Mouse (Mus musculus): ENCODE measurements at regions not wholly inside any gene's neighbourhood (a gene's known extent, or its start where the extent isn't known, plus 50 kb on each side); places are given as distances from the start of the nearest gene placed in this dataset.

- TF ChIP-seq CTCF (IDR thresholded peaks at IDR 0.05; ENCODE audit: extremely low read depth, insufficient read length, insufficient replicate concordance, low read depth, low read length) (no peak), POLR2A (IDR thresholded peaks at IDR 0.05; ENCODE audit: low read depth, low read length) (no peak)
Measured at GRCm38 (mm10) chr3:37903482-37903881, 179.2 kb upstream of the Gm5148 start.
